Mouse (Mus musculus) kidney, embryonic 16.5 days (tissue): ENCODE measurements at regions not wholly inside any gene's neighbourhood (a gene's known extent, or its start where the extent isn't known, plus 50 kb on each side); places are given as distances from the start of the nearest gene placed in this dataset.

ENCODE experiments used
- ATAC-seq: fragments of 200-750 bp; cut with Nextera tagmentation; 2 replicates; pipeline ENCODE4 v1.8.0; 2017; ENCODE audit warnings: moderate TSS enrichment; ENCODE audit not compliant: low FRiP score, low TSS enrichment
- H3K27ac ChIP-seq: fragments of 300-500 bp; sonication (generic); 2 replicates; pipeline ENCODE4 v1.5.1; 2014; ENCODE audit warnings: low read length
- H3K27me3 ChIP-seq: fragments of 300-500 bp; sonication (generic); 2 replicates; pipeline ENCODE4 v1.6.1; 2014; ENCODE audit warnings: low read length, control low read depth, mixed read lengths; ENCODE audit not compliant: insufficient read depth
- H3K36me3 ChIP-seq: fragments of 300-500 bp; sonication (generic); 2 replicates; pipeline ENCODE4 v1.6.1; 2014; ENCODE audit warnings: low read length, control low read depth, mixed read lengths; ENCODE audit not compliant: insufficient read depth
- H3K4me1 ChIP-seq: fragments of 300-500 bp; sonication (generic); 2 replicates; pipeline ENCODE4 v1.6.1; 2014; ENCODE audit warnings: low read length, control low read depth, mixed read lengths; ENCODE audit not compliant: insufficient read depth
- H3K4me2 ChIP-seq: fragments of 300-500 bp; sonication (generic); replicated peaks from 2 replicates; pipeline ENCODE4 v1.6.1; 2014; ENCODE audit warnings: low read depth, low read length
- H3K4me3 ChIP-seq: fragments of 300-500 bp; sonication (generic); 2 replicates; pipeline ENCODE4 v1.5.1; 2014; ENCODE audit warnings: mild to moderate bottlenecking, low read length
- H3K9ac ChIP-seq: fragments of 300-500 bp; sonication (generic); replicated peaks from 2 replicates; pipeline ENCODE4 v1.6.1; 2014; ENCODE audit warnings: low read length
- H3K9me3 ChIP-seq: fragments of 300-500 bp; sonication (generic); 2 replicates; pipeline ENCODE4 v1.6.1; 2016; ENCODE audit warnings: low read length, control low read depth
- WGBS: fragments of 180-500 bp; shearing (Covaris S2); extraction: QIAGEN DNeasy Blood & Tissue Kit; methylation state at CpG from one replicate; pipeline ENCODE4 v1.1.7; 2014; 5-methylcytosine and 5-hydroxymethylcytosine counted together

DNA sequence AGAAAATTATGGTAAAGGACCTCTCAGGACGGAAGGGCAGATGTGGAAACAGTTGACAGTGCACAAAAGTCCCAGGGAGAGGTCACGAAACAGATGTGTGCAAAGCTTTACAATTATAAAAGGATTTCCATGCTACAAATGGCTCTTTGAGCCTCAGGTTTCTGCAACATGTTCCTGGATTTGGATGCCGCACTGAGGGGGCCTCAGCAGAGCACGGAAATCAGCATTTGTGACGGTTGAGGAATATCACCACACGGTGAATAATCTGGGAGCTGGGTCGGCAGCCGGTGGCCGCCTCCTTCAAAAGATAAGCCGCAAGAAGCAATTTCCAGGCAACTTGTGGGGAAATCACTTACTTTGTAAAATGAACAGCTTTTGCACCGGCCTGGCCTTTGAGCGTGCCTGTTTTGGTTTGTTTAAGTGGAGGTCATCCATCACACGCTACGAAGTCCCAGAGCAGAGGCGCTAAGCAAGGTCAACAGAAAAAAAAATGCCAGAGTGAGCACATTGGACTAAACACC, 188.8 kb downstream of the Gm45692 start:
- H3K27me3 ChIP-seq: peaks cover 3% of the 10 kb centered on the region; the same call in 1 of the 2 replicates
- no peak overlapping the region for H3K27ac ChIP-seq
- no peaks in the 10 kb centered on the region for H3K36me3 ChIP-seq
- ATAC-seq: no peak
- 0 out of 2 replicates have a peak overlapping the region, but pooled peaks have one; percentile 13 for H3K4me2 ChIP-seq
- WGBS: 15% methylated on average over 15 of the region's 15 CpGs
- H3K9ac ChIP-seq: no peak overlapping the region
- H3K4me1 ChIP-seq: peaks cover 20% of the 10 kb centered on the region
- H3K9me3 ChIP-seq: 0 out of 2 replicates have a peak, but pooled peaks cover 2% of the 10 kb centered on the region
- H3K4me3 ChIP-seq: no peak overlapping the region

DNA sequence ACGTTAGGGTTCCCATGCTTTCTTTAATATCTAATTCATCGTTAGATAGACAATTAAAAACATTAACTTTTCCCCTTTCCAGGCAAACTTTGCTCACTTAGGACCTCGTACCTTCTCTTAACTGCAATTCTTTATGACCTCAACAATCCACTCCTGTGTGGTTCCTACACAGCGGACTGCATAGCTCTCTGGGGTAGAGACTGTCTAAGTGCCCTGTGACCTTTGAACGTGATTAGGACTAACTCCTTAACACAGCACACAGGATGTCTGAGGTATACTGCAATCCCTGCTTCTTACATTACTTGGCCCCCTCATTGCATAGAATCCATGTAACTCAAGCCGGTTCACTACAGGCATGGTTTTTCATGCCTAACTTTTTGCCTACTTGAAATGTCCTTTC, 190.4 kb downstream of the Gm45692 start:
- Histone ChIP-seq H3K9me3 (0 out of 2 replicates have a peak, but pooled peaks cover 2% of the 10 kb centered on the region), H3K36me3 (no peaks in the 10 kb centered on the region), H3K27ac (no peak overlapping the region), H3K4me3 (no peak overlapping the region), H3K4me1 (peaks cover 17% of the 10 kb centered on the region), H3K4me2 (no peak overlapping the region), H3K27me3 (peaks cover 3% of the 10 kb centered on the region; the same call in 1 of the 2 replicates), H3K9ac (no peak overlapping the region)
- 61% methylated on average over 6 of the region's 6 CpGs for WGBS
- no peak for ATAC-seq

DNA sequence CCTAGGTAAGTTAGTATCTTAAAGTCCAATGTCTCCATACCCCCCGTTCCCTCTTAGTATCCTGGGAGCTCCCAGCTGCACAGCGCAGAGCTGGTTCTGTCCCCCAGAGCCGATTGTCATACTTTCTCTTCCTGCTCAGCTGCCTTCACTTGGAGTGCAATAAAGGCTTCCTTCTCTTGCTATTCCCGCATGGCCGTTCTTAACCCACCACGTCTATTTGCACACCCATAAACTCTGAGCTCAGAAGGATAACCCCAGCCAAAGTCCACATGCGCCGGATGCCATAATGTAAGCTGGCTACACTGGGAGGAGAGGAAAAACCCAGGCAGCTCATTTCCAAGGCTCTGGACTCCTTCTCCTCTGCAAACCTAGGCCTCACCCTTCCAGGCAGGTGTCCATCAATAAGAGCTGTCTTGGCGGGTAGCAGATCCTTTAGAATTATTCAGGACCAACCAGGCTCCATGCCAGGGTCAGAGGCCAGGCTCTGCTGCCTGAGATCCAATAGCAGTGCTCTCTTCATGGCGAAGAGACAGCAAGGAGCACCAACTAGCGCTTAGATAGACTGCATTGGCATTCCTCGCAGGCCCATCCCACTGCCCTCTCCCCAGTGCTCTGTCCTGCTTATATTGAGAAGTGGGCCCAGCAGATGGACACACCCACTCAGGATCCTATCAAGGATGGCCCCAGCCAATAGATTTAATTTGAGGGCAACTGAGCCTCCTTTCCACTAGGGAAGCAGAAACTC, 204.4 kb downstream of the Gm45692 start:
- Histone ChIP-seq H3K4me3 (no peak overlapping the region), H3K36me3 (no peaks in the 10 kb centered on the region), H3K9me3 (no peaks in the 10 kb centered on the region), H3K4me2 (no peak overlapping the region), H3K27me3 (no peaks in the 10 kb centered on the region), H3K4me1 (no peaks in the 10 kb centered on the region), H3K9ac (no peak overlapping the region), H3K27ac (no peak overlapping the region)
- WGBS: 90% methylated on average over 12 of the region's 12 CpGs
- ATAC-seq: no peak

DNA sequence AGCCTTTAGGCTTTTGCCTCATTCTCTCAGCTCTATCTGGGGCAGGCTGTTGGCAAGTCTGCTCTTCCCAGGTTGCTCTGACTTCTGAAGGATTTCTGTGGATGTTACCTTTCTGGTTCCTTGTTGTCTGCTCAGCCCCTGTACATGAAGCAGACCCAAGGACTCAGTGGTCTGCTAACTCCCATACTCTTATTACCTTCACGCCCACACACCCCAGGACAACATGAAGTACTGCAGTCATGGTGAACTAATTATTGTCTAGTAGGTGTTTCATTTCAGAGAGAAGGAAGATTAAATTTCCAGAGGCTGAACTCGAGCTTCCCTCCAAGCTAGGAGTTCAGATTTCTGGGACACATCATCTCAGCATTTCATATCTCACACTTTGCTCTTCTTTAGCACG, 205.3 kb downstream of the Gm45692 start:
- H3K4me3 ChIP-seq: no peak overlapping the region
- 0 out of 2 replicates have a peak, but pooled peaks have one; percentile 54 for ATAC-seq
- H3K27me3 ChIP-seq: no peaks in the 10 kb centered on the region
- H3K4me1 ChIP-seq: no peaks in the 10 kb centered on the region
- H3K9me3 ChIP-seq: no peaks in the 10 kb centered on the region
- H3K9ac ChIP-seq: no peak overlapping the region
- 42% methylated on average over 3 of the region's 3 CpGs for WGBS
- H3K4me2 ChIP-seq: no peak overlapping the region
- no peak overlapping the region for H3K27ac ChIP-seq
- H3K36me3 ChIP-seq: no peaks in the 10 kb centered on the region

DNA sequence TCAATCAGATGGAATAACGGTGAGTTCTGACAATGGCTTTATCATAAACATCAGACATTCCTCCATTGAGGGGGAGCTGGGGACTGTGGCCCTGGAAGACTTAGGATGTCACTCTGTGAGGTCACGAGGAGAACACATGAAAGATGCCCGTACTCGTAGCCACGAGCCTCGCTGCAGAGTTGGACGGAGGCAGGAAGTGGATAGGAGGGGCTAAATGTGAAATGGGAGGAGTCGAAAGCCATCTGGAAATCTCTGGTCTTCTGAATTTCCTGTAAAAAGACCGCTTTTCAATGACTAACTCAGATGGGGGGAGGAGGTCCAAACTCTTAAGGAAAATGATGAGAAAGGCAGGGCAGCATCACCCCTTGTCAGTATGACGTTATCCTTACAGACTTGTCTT, 210.5 kb downstream of the Gm45692 start:
- Histone ChIP-seq H3K27me3 (no peaks in the 10 kb centered on the region), H3K27ac (no peak overlapping the region), H3K9me3 (no peaks in the 10 kb centered on the region), H3K4me1 (no peaks in the 10 kb centered on the region), H3K9ac (no peak overlapping the region), H3K36me3 (no peaks in the 10 kb centered on the region), H3K4me3 (no peak overlapping the region), H3K4me2 (peak overlapping the region; percentile 11; the same call in 1 of the 2 replicates)
- ATAC-seq: no peak
- WGBS: 66% methylated on average over 10 of the region's 10 CpGs

DNA sequence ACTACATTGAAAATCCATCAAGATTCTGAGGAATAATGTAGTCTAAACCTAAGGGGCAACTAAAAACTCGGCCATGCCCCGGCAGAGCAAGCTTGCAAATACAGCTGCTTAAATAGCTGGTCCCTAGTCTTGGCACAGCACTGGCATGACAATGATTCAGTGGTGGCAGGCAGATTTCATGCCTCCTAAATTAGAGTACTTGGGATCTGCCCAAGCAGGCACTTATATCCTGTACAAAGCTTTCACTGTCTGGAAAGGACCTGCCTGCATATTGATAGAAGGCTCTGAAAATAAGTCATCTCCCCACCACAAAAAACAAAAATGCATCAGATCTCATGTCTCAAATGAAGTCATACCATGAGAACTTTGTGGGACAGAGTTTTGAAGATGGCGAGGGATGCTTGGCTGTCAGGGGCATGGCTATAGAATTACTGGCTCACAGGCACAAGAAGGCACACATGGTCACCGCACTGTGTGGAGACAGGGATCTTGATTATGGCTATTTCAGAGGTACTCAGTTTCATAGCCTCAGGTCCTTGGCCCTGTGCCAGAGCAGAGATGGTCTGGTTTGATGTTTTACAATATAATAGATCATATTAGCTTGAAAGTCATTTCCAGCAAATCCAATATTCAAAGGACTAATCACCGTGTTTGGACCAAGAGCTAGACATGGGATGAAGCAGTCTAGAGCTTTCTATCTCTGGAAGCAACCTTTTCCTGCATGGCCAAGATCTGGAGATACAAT, 217.7 kb downstream of the Gm45692 start:
- Histone ChIP-seq H3K4me3 (no peak overlapping the region), H3K9me3 (no peaks in the 10 kb centered on the region), H3K27ac (no peak overlapping the region), H3K4me2 (no peak overlapping the region), H3K9ac (no peak overlapping the region), H3K36me3 (no peaks in the 10 kb centered on the region), H3K4me1 (no peaks in the 10 kb centered on the region), H3K27me3 (no peaks in the 10 kb centered on the region)
- no peak for ATAC-seq
- 79% methylated on average over 5 of the region's 5 CpGs for WGBS

DNA sequence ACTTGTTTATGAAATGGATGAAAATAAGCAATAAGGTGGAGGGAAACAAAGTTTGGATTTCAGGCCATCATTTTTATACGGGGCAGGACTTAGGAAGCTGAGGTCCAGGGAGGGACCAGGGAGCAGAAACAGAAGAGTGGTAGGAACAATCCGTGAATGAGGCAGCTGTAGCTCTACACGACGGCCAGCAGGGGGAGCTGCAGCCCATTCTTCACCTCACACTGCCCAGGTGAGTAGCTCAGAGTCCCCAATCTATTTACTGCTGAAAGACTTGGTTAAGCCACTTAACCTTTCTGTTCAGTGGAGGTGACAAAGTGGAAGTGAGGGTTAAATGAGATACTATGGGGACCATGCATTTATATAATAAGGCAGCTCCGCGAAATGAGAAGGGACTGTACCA, 225.7 kb downstream of the Gm45692 start:
- ATAC-seq: 0 out of 2 replicates have a peak, but pooled peaks have one; percentile 59
- no peaks in the 10 kb centered on the region for H3K4me1 ChIP-seq
- H3K27me3 ChIP-seq: no peaks in the 10 kb centered on the region
- H3K9ac ChIP-seq: no peak overlapping the region
- no peak overlapping the region for H3K27ac ChIP-seq
- H3K4me3 ChIP-seq: no peak overlapping the region
- no peaks in the 10 kb centered on the region for H3K9me3 ChIP-seq
- 29% methylated on average over 6 of the region's 6 CpGs for WGBS
- H3K4me2 ChIP-seq: no peak overlapping the region
- no peaks in the 10 kb centered on the region for H3K36me3 ChIP-seq

DNA sequence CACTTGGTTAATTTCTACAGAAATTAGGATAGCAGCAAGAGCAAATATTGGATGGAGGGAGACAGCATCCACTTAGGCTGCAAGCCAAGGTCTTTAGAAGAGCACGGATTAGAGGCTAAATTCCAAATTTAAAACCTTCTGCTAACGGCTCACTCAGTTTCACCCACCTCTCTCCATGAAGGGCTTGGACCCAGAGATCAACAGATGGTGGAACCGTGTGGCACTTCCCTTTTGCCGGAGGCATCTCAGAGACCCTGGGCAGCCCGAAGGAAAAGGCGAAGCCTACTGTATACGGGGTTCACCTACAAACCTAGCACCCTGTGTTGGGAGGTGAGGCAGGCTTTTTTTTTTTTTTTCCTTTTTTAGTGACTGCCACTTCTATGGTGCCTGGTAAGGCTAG, 229.9 kb downstream of the Gm45692 start:
- no peaks in the 10 kb centered on the region for H3K36me3 ChIP-seq
- H3K27me3 ChIP-seq: no peaks in the 10 kb centered on the region
- no peak overlapping the region for H3K27ac ChIP-seq
- H3K9ac ChIP-seq: no peak overlapping the region
- WGBS: 87% methylated on average over 7 of the region's 7 CpGs
- H3K4me2 ChIP-seq: no peak overlapping the region
- no peak overlapping the region for H3K4me3 ChIP-seq
- H3K9me3 ChIP-seq: no peaks in the 10 kb centered on the region
- ATAC-seq: no peak
- peaks cover 33% of the 10 kb centered on the region for H3K4me1 ChIP-seq

DNA sequence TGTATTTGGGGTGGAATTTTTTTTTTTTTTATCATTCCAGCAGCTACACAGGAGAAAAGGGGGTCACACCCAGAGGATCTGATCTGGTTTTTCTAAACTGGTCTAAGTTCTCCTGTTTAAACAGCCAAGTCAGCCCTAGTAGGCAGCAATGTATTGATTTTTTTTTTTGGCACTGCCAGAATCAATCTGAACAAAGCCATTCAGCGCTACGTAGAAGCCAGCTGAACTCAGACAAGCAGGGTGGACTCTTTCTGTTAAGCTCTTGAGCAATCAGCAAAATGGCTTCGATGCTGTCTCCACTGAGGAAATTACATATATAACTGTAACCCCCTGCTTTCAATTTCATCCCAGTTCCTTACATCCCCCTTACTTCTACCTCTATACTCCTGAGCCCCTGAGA, 230.5 kb downstream of the Gm45692 start:
- H3K36me3 ChIP-seq: no peaks in the 10 kb centered on the region
- H3K9me3 ChIP-seq: no peaks in the 10 kb centered on the region
- WGBS: 98% methylated on average over 3 of the region's 3 CpGs
- H3K9ac ChIP-seq: no peak overlapping the region
- no peak for ATAC-seq
- H3K27me3 ChIP-seq: no peaks in the 10 kb centered on the region
- no peak overlapping the region for H3K4me2 ChIP-seq
- no peak overlapping the region for H3K27ac ChIP-seq
- peaks cover 40% of the 10 kb centered on the region for H3K4me1 ChIP-seq
- no peak overlapping the region for H3K4me3 ChIP-seq

DNA sequence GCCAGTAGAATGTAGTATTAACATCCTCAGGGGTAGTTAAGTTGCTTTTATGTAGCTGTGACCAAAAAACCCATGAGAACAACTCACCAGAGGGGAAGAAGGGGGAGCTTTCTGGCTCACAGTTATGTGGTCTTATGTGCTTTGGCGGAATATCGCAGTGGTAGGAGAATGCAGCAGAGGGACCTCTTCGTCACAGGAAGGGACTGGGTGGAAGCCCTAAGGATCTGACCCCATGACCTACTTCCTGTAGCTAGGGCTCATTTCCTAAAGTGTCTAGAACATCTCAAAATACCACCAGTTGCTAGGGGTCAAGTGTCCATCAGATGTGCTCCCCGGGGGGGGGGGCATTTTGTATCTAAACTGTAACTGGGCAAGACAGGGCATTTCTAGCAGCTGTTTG, 231.3 kb downstream of the Gm45692 start:
- ATAC-seq: no peak
- H3K36me3 ChIP-seq: no peaks in the 10 kb centered on the region
- H3K27me3 ChIP-seq: no peaks in the 10 kb centered on the region
- H3K9ac ChIP-seq: no peak overlapping the region
- no peak overlapping the region for H3K4me2 ChIP-seq
- WGBS: 58% methylated on average over 4 of the region's 4 CpGs
- no peak overlapping the region for H3K4me3 ChIP-seq
- no peaks in the 10 kb centered on the region for H3K9me3 ChIP-seq
- H3K27ac ChIP-seq: no peak overlapping the region
- H3K4me1 ChIP-seq: peaks cover 41% of the 10 kb centered on the region
